8 mouse cellular contexts compared by ENCODE assay signal in the genomic region with DNA sequence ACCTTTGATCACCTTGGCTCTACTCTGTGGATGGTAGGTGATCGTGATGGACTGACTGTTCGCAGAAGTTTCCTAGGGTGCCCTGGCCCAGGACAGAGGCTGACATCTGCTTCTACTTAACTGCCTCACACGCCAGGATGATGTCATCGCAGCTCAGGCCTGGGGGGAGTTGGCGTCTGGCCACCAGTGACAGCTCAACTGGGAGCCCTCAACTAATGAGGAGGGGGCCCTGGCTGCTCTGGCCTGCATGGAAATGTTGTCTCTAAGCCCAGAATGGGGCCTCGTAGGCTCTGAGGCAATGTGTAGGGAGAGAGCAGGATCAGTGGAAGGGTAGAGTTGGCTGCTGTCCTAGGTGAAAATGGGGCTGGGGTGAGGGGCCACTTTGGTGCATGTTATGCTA.
DNase-seq lines count a peak whose midpoint lies in the region; ATAC-seq lines count a peak whose summit lies in the region.

No protein-coding gene starts in this region.

- WGBS in lung, embryonic 15.5 days, result 31% methylated on average over 6 of the region's 6 CpGs
- WGBS in heart, embryonic 16.5 days, result 19% methylated on average over 6 of the region's 6 CpGs
- 62% methylated on average over 6 of the region's 6 CpGs for WGBS in neural tube, embryonic 15.5 days

- peaks cover 26% of the 10 kb centered on the region for H3K4me1 ChIP-seq in lung, embryonic 15.5 days
- H3K4me1 ChIP-seq in heart, embryonic 16.5 days (ENCODE audit: control insufficient read depth, insufficient read depth, low read length), result peaks cover 12% of the 10 kb centered on the region
- H3K4me1 ChIP-seq in neural tube, embryonic 15.5 days, result peaks cover 10% of the 10 kb centered on the region; the same call in 1 of the 2 replicates

- H3K4me3 ChIP-seq in lung, embryonic 15.5 days, result no peak overlapping the region
- no peak overlapping the region for H3K4me3 ChIP-seq in heart, embryonic 16.5 days (ENCODE audit: low read length)
- no peak overlapping the region for H3K4me3 ChIP-seq in neural tube, embryonic 15.5 days (replicated peaks)

- H3K36me3 ChIP-seq in lung, embryonic 15.5 days, result no peaks in the 10 kb centered on the region
- no peaks in the 10 kb centered on the region for H3K36me3 ChIP-seq in heart, embryonic 16.5 days (ENCODE audit: control insufficient read depth, insufficient read depth)
- no peaks in the 10 kb centered on the region for H3K36me3 ChIP-seq in neural tube, embryonic 15.5 days

- H3K9me3 ChIP-seq in lung, embryonic 15.5 days, result no peaks in the 10 kb centered on the region
- H3K9me3 ChIP-seq in heart, embryonic 16.5 days (replicated peaks; ENCODE audit: control insufficient read depth, low read length), result peaks cover 4% of the 10 kb centered on the region
- H3K9me3 ChIP-seq in neural tube, embryonic 15.5 days (replicated peaks), result no peaks in the 10 kb centered on the region

- peak overlapping the region; percentile 62 for H3K27ac ChIP-seq in lung, embryonic 15.5 days
- peak overlapping the region; percentile 54; the same call in 1 of the 2 replicates for H3K27ac ChIP-seq in heart, embryonic 16.5 days (ENCODE audit: low read length)
- H3K27ac ChIP-seq in neural tube, embryonic 15.5 days (replicated peaks), result 0 out of 2 replicates have a peak overlapping the region, but pooled peaks have one; percentile 28

- H3K4me2 ChIP-seq in lung, embryonic 15.5 days, result no peak overlapping the region
- H3K4me2 ChIP-seq in heart, embryonic 16.5 days (ENCODE audit: low read depth, low read length), result no peak overlapping the region
- H3K4me2 ChIP-seq in neural tube, embryonic 15.5 days, result no peak overlapping the region

- H3K27me3 ChIP-seq in lung, embryonic 15.5 days, result no peaks in the 10 kb centered on the region
- no peaks in the 10 kb centered on the region for H3K27me3 ChIP-seq in heart, embryonic 16.5 days (ENCODE audit: control insufficient read depth, insufficient read depth, low read length)
- no peaks in the 10 kb centered on the region for H3K27me3 ChIP-seq in neural tube, embryonic 15.5 days (replicated peaks)

- no peak overlapping the region for H3K9ac ChIP-seq in lung, embryonic 15.5 days
- no peak overlapping the region for H3K9ac ChIP-seq in heart, embryonic 16.5 days (ENCODE audit: low read length)
- H3K9ac ChIP-seq in neural tube, embryonic 15.5 days (replicated peaks), result no peak overlapping the region

- peak; percentile 93 for ATAC-seq in lung, embryonic 15.5 days (ENCODE audit: borderline replicate concordance, extremely low read depth, low FRiP score, low TSS enrichment)
- ATAC-seq in heart, embryonic 16.5 days (replicated peaks; ENCODE audit: extremely low read depth, insufficient read depth, low FRiP score), result peak; percentile 82
- ATAC-seq in neural tube, embryonic 15.5 days (ENCODE audit: low FRiP score), result no peak
- no peak for ATAC-seq in cerebellum, adult (ENCODE audit: insufficient number of reproducible peaks, low FRiP score, low TSS enrichment)

- no peak for DNase-seq in lung, postnatal 25 days (ENCODE audit: low spot score)
- DNase-seq in embryo, embryonic 9.5 days (ENCODE audit: extremely low spot score), result peak; percentile 51
- DNase-seq in urinary bladder, postnatal 36 days (ENCODE audit: low spot score in 2 of 2), result no peak
- no peak for DNase-seq in natural killer cell, adult 2 months (ENCODE audit: low spot score in 2 of 2)

Comparison
In these comparisons a context has a peak if more than half of its experiments do, and no peak if none do; other contexts are left out.
1. ATAC-seq: peak in lung, embryonic 15.5 days (single experiment) and heart, embryonic 16.5 days (single experiment); none in neural tube, embryonic 15.5 days (single experiment) and cerebellum, adult (single experiment).
2. Peak in every context shown above with its lines, with median percentiles within 50 percentile points of each other: H3K27ac ChIP-seq.